Mouse (Mus musculus) heart, embryonic 13.5 days (tissue): ENCODE data around the gene D6Ertd527e. TPM values are rescaled to one million over a fixed set of nuclear protein-coding genes. Genes with fewer than 3 reads are reported as not detected.

Experiments used
- ATAC-seq: fragments of 200-750 bp; cut with Nextera tagmentation; 2 replicates; pipeline ENCODE4 v1.8.0; 2017; ENCODE audit warnings: moderate TSS enrichment; ENCODE audit not compliant: insufficient number of reproducible peaks, low FRiP score, low TSS enrichment; ENCODE audit errors: extremely low read depth
- H3K27ac ChIP-seq: fragments of 300-500 bp; sonication (generic); replicated peaks from 2 replicates; pipeline ENCODE4 v1.5.1; 2015; ENCODE audit warnings: moderate library complexity, mild to moderate bottlenecking, inconsistent platforms
- H3K27me3 ChIP-seq: fragments of 300-500 bp; sonication (generic); replicated peaks from 2 replicates; pipeline ENCODE4 v1.6.1; 2015; ENCODE audit warnings: mild to moderate bottlenecking, inconsistent platforms
- H3K36me3 ChIP-seq: fragments of 300-500 bp; sonication (generic); 2 replicates; pipeline ENCODE4 v1.6.1; 2015; ENCODE audit warnings: mild to moderate bottlenecking, inconsistent platforms
- H3K4me1 ChIP-seq: fragments of 300-500 bp; sonication (generic); 2 replicates; pipeline ENCODE4 v1.6.1; 2015; ENCODE audit warnings: inconsistent platforms
- H3K4me2 ChIP-seq: fragments of 300-500 bp; sonication (generic); 2 replicates; pipeline ENCODE4 v1.6.1; 2015; ENCODE audit warnings: inconsistent platforms, mild to moderate bottlenecking, moderate library complexity
- H3K4me3 ChIP-seq: fragments of 300-500 bp; sonication (generic); 2 replicates; pipeline ENCODE4 v1.5.1; 2015; ENCODE audit warnings: moderate library complexity, mild to moderate bottlenecking, inconsistent platforms
- H3K9ac ChIP-seq: fragments of 300-500 bp; sonication (generic); 2 replicates; pipeline ENCODE4 v1.6.1; 2015; ENCODE audit warnings: inconsistent platforms, mild to moderate bottlenecking, moderate library complexity
- H3K9me3 ChIP-seq: fragments of 300-500 bp; sonication (generic); 2 replicates; pipeline ENCODE4 v1.6.1; 2016; ENCODE audit warnings: inconsistent platforms
- WGBS: fragments of 180-500 bp; shearing (Covaris S2); methylation state at CpG from one replicate; pipeline ENCODE4 v1.1.7; 2015; ENCODE audit warnings: mixed read lengths; 5-methylcytosine and 5-hydroxymethylcytosine counted together
- polyA plus RNA-seq: library from polyadenylated mRNA; unstranded; fragments of >200 nt; fragmentation: Nextera tagmentation; extraction: Ambion mirVana; gene quantifications from 2 replicates; pipeline ENCODE4 v1.2.1, GENCODE M21; 2015

D6Ertd527e gene
- polyA plus RNA-seq, 1 experiment from 2014 or later = 0.33 TPM

DNA sequence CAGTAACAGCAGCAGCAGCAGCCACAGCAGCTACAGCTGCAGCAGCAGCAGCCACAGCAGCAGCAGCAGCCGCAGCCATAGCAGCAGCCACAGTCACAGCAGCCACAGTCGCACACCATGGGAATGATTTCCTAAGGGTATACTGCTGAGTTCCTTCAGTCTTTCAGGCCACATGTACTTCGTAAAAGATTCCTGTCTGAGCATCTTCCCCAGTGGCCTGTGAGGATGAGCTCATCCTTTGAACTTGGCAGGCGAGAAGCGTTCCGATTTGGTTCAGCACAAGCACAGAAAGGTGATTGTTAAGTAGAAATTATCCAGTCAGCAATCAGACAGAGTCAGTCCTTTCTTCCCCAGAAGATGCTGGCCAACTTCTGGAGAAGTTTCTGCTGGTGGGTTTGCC, 7.6 kb downstream of the D6Ertd527e start:
- Histone ChIP-seq H3K9ac (no peak overlapping the region), H3K9me3 (no peaks in the 10 kb centered on the region), H3K4me3 (no peak overlapping the region), H3K4me1 (0 out of 2 replicates have a peak, but pooled peaks cover 4% of the 10 kb centered on the region), H3K36me3 (no peaks in the 10 kb centered on the region), H3K27me3 (peaks cover 3% of the 10 kb centered on the region; the same call in 1 of the 2 replicates), H3K4me2 (no peak overlapping the region), H3K27ac (no peak overlapping the region)
- ATAC-seq = no peak
- 74% methylated on average over 6 of the region's 6 CpGs for WGBS

DNA sequence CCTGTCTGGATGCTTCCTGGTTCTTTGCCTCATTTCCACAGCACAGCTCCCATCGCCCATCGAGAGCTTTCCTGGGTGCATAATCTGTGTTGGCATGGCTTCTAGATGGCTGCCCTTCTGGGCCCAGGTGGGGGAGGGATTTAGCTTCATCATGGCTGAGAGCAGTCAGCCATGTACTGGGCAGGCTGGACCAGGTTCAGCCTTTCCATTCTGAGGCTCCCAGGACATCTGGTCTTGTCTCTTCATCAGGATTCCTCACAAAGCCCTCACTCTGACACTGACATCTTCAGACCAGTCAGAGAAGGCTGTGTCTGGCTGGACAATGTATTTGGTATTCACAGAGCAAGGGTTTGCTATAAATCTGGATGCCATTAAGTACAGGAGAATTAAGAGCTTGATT, 11.4 kb downstream of the D6Ertd527e start:
- H3K4me2 ChIP-seq = no peak overlapping the region
- peaks cover 13% of the 10 kb centered on the region for H3K4me1 ChIP-seq
- no peaks in the 10 kb centered on the region for H3K36me3 ChIP-seq
- H3K4me3 ChIP-seq = no peak overlapping the region
- WGBS = 63% methylated on average over 2 of the region's 2 CpGs
- H3K9ac ChIP-seq = no peak overlapping the region
- no peak for ATAC-seq
- H3K27ac ChIP-seq = no peak overlapping the region
- H3K9me3 ChIP-seq = no peaks in the 10 kb centered on the region
- 0 out of 2 replicates have a peak, but pooled peaks cover 3% of the 10 kb centered on the region for H3K27me3 ChIP-seq

DNA sequence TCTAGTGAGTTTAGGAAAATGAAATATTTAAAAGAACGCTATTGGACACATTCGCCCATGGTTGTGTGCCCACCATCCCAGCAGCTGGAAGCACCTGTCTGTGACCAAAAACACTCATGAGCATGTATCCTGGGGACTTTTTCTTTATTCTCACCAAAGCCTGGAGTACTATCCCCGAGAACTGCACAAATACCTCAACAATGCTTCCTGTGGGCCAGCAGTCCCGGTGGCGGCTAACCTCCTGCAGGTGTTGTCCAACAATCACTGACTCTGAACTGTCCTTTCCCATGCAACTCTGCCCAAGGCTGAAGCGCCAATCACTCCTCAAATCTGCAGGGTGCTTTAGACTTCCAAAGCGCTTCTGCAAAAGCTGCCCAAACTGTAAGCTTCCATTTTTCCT, 12.1 kb downstream of the D6Ertd527e start:
- no peak overlapping the region for H3K4me2 ChIP-seq
- WGBS = 83% methylated on average over 7 of the region's 7 CpGs
- H3K9me3 ChIP-seq = no peaks in the 10 kb centered on the region
- H3K4me3 ChIP-seq = no peak overlapping the region
- peaks cover 13% of the 10 kb centered on the region for H3K4me1 ChIP-seq
- no peaks in the 10 kb centered on the region for H3K36me3 ChIP-seq
- H3K27ac ChIP-seq = no peak overlapping the region
- 0 out of 2 replicates have a peak, but pooled peaks cover 3% of the 10 kb centered on the region for H3K27me3 ChIP-seq
- ATAC-seq = no peak
- no peak overlapping the region for H3K9ac ChIP-seq

DNA sequence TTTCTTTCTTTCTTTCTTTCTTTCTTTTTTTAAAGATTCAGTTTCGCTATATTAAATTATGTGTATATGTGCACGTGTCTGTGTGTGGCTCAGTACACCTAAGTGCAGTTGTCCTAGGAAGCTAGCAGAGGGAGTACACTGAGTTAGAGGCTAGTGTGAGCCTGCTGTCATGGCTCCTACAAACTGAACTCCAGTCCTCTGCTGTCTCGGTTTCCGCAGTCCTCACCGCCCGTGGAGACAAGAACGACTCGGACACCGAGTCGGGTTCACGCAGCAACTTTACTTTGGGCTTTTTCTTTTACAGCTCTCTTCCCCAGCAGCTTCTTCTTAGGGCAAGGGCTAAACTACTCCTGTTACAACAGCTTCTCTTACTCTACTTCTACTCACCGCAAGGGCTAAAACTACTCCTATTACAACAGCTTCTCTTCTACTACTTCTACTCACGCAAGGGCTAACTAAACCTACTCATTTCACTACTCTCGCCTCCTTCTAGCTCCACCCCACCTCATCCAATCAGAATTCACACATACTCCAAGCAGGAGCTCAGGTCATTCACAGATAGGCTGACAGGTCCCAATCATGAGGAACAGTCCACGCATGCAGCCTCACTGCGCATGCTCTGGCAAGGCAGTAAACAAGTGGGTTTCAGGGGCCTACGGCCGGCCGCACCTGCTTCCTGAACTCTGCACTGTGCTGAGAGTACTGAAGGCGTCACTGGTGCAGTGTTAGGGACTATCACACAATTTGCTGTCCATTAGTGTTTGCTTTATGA, 14.7 kb downstream of the D6Ertd527e start:
- Histone ChIP-seq H3K27me3 (0 out of 2 replicates have a peak, but pooled peaks cover 3% of the 10 kb centered on the region), H3K36me3 (no peaks in the 10 kb centered on the region), H3K27ac (no peak overlapping the region), H3K4me3 (no peak overlapping the region), H3K4me2 (no peak overlapping the region), H3K9ac (no peak overlapping the region), H3K4me1 (peaks cover 13% of the 10 kb centered on the region), H3K9me3 (no peaks in the 10 kb centered on the region)
- ATAC-seq = no peak
- 83% methylated on average over 20 of the region's 20 CpGs for WGBS

DNA sequence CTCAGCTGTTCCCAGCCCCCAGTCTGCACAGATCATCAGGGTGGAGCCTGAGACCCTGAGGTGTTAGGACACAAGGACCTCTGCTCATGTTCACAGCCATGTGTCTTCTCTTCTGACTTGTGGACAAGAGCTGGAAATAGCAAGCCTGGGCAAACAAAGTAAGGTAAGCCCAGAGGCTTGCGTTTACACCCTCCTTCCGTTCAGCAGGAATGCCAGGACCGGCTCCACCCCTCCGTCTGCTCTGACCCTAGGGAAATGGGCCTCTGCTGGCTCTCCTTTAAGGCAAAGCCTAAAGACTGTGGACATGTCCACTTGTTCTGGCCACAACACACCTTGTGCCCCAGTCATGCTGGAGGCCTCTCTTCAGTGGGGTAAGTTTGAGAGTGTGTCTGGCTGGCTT, 15.4 kb downstream of the D6Ertd527e start:
- H3K9ac ChIP-seq = 0 out of 2 replicates have a peak overlapping the region, but pooled peaks have one; percentile 14
- ATAC-seq = no peak

DNA sequence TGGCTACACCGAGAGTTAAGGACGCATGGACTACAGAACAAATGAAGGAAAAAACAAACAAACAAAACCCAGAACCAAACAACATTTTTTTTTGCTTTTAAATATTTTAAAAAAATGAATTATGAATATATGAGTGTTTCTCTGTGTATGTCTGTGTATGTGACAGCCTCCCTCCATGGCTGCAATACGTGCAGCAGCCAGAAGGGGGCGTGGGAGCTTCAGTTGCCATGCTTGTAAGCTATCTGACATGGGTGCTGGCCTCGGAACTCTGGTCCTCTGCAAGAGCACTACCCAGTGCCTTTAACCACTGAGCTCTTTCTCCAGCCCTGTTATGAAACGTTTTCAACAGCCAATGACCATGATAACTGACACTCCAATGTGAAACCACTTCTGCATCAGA, 16.1 kb downstream of the D6Ertd527e start:
- Histone ChIP-seq H3K9me3 (no peaks in the 10 kb centered on the region), H3K9ac (no peak overlapping the region), H3K4me3 (no peak overlapping the region), H3K4me1 (peaks cover 13% of the 10 kb centered on the region), H3K36me3 (no peaks in the 10 kb centered on the region), H3K27me3 (0 out of 2 replicates have a peak, but pooled peaks cover 2% of the 10 kb centered on the region), H3K4me2 (no peak overlapping the region), H3K27ac (no peak overlapping the region)
- 81% methylated on average over 6 of the region's 6 CpGs for WGBS
- ATAC-seq = no peak

More for the DNA sequence above, 15.4 kb downstream of the D6Ertd527e start:
- Histone ChIP-seq H3K36me3 (no peaks in the 10 kb centered on the region), H3K27ac (no peak overlapping the region), H3K27me3 (0 out of 2 replicates have a peak, but pooled peaks cover 3% of the 10 kb centered on the region), H3K9me3 (no peaks in the 10 kb centered on the region), H3K4me2 (no peak overlapping the region), H3K4me1 (peaks cover 13% of the 10 kb centered on the region), H3K4me3 (no peak overlapping the region)
- WGBS = 44% methylated on average over 4 of the region's 4 CpGs

DNA sequence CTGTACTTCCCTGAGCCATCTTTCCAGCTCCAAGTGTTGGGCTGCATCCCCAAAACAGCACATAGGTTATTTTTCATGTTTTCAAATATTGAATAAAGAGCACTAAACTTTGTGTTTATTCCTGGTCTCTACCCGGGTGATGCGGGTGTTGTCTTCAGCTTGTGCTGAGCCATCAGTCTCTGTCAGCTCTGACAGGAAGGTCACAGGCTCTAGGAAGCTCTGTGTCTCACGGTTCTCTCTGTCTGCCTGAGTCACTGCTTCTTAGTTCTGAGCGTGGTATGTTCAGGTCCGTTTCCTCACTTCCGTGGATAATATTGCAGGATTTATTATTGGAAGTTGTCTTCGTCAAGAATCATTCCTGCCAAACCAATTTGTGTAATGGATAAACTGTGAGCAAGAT, 17.4 kb downstream of the D6Ertd527e start:
- H3K9ac ChIP-seq = no peak overlapping the region
- H3K36me3 ChIP-seq = no peaks in the 10 kb centered on the region
- 57% methylated on average over 7 of the region's 7 CpGs for WGBS
- H3K4me1 ChIP-seq = peaks cover 12% of the 10 kb centered on the region
- ATAC-seq = no peak
- H3K4me3 ChIP-seq = no peak overlapping the region
- no peak overlapping the region for H3K4me2 ChIP-seq
- H3K9me3 ChIP-seq = no peaks in the 10 kb centered on the region
- H3K27ac ChIP-seq = no peak overlapping the region
- H3K27me3 ChIP-seq = no peaks in the 10 kb centered on the region

DNA sequence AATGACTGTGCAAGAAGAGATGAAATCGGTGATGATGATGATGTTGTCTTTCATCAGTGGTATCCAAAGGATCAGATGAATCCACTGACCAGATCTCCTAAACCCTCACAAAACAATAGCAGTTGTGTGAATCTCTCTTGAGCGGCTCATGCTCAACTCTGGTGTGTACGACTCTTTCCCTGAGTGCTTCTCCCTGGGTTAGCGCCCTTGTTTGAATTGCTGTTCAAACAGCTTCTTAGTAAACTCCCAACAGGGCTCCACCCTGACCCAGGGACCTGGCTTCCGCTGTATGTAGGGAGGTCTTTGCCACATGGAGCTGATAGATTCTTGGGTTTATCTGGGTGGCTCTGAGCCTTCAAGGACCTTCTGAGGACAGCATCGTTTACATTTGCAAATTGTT, 18.9 kb downstream of the D6Ertd527e start:
- no peak for ATAC-seq
- Histone ChIP-seq H3K27ac (no peak overlapping the region), H3K36me3 (no peaks in the 10 kb centered on the region), H3K27me3 (no peaks in the 10 kb centered on the region), H3K4me3 (no peak overlapping the region), H3K9ac (no peak overlapping the region), H3K4me1 (peaks cover 20% of the 10 kb centered on the region), H3K9me3 (no peaks in the 10 kb centered on the region), H3K4me2 (no peak overlapping the region)
- 76% methylated on average over 6 of the region's 6 CpGs for WGBS

DNA sequence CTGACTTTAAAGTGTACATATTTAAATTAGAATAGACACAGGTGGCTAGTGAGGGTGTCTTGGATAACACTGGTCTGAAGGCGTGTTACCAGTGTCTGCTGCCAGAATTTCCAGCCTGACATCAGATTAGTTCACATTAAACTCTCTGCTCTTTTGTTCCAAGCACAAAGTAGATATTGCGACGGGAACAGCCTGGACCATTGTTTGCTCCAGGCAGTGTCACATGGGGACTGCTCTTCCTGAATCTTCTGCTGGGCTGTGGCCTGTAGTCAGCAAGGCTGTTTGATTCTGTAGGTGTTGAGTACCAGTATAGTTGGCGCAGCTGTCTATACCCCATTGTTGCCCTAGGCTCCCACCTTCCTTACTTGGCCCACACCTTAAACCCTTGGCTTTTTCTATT, 19.4 kb downstream of the D6Ertd527e start:
- no peak for ATAC-seq
- Histone ChIP-seq H3K4me2 (no peak overlapping the region), H3K4me3 (no peak overlapping the region), H3K9me3 (no peaks in the 10 kb centered on the region), H3K9ac (no peak overlapping the region), H3K27ac (no peak overlapping the region), H3K4me1 (peaks cover 20% of the 10 kb centered on the region), H3K27me3 (no peaks in the 10 kb centered on the region), H3K36me3 (no peaks in the 10 kb centered on the region)
- WGBS = 75% methylated on average over 4 of the region's 4 CpGs

DNA sequence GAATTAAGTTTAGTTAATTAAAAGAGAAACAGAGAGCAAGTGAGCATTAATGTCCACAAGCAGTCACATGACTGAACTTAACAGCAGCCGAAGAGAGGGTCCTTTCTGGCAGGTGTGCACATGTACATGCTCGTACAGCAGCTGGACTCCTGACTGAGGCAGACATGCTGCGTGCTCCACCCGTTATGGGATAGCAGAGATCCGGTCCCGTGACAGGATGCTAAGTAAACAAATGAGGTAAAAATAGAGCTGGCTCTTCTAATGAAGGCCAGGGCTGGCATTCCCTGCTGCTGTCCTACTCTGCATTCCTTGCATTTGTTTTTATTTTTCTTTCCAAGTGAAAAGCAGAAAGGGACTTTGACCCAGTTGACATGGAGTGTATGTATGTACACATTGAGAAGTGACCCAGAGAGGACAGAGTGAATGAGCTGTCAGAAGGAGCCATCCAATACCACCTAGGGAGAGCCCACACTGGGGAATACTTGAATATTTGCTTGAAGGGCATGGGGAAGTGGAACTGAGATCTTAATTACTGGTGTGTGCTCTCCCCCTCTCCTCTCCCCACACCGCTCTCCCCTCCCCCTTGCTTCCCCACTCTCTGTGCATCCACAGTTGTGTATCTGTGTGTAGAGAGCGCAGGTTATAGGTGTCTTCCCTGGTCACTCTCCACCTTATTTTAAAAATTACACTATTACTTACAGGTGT, 22.7 kb downstream of the D6Ertd527e start:
- H3K9ac ChIP-seq = no peak overlapping the region
- no peak overlapping the region for H3K4me2 ChIP-seq
- H3K9me3 ChIP-seq = no peaks in the 10 kb centered on the region
- H3K4me1 ChIP-seq = peaks cover 10% of the 10 kb centered on the region
- H3K36me3 ChIP-seq = no peaks in the 10 kb centered on the region
- ATAC-seq = no peak; the same call in 1 of the 2 replicates
- no peak overlapping the region for H3K4me3 ChIP-seq
- WGBS = 38% methylated on average over 8 of the region's 8 CpGs
- H3K27ac ChIP-seq = no peak overlapping the region
- H3K27me3 ChIP-seq = no peaks in the 10 kb centered on the region

DNA sequence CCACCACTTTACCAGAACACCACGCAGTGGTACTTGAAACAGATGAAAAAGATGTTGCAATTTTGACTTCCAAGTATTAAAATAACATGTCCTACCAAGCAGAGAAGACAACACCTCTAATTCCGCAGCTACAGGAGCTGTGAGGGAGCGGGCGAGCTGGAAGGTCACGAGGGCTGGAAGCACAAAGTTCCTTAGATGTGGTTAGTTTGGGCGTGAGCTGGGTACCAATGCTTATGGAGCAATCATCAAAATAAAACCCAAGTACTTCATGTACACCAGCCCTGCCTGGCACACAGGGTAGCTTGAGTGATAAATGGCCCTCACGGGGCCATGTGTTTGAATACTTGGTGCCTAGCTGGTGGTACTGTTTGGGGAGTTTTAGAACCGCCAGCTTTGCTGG, 25.3 kb downstream of the D6Ertd527e start:
- Histone ChIP-seq H3K27me3 (no peaks in the 10 kb centered on the region), H3K9me3 (no peaks in the 10 kb centered on the region), H3K36me3 (no peaks in the 10 kb centered on the region), H3K4me2 (no peak overlapping the region), H3K27ac (no peak overlapping the region), H3K4me3 (no peak overlapping the region), H3K4me1 (peaks cover 10% of the 10 kb centered on the region), H3K9ac (no peak overlapping the region)
- no peak for ATAC-seq
- 87% methylated on average over 8 of the region's 8 CpGs for WGBS
